Mouse (Mus musculus): Measurements from ENCODE around the gene Nme7. TPM values are rescaled to one million over a fixed set of nuclear protein-coding genes. Genes with fewer than 3 reads are reported as not detected.

The Nme7 gene
- polyA plus RNA-seq, 1 experiment from 2014 or later: 47.7 TPM

DNA sequence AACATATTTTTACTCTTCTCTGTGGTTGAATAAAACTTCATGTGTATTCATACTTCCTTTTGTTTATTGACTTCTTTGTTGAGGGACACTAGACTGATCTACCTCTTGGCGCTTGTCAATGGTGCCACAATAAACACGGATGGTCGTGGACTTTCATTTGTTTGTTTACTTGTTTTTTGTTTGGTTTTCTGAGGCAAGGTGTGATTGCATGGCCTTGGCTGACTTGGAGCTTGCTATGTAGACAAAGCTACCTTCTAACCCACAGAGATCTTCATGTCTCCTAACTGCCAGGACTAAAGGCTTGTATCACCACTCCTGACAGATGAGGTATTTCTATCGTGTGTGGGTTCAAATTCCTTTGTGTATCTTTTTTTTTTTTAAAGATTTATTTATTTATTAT lies 20.3 kb downstream of the Nme7 start:
- H3K27me3 ChIP-seq (ENCODE audit: low read depth, poor library complexity, severe bottlenecking): no peaks in the 10 kb centered on the region
- peaks cover 18% of the 10 kb centered on the region for H3K36me3 ChIP-seq
- WGBS: 90% methylated on average over 4 of the region's 4 CpGs
- DNase-seq (ENCODE audit: low spot score): no peak
- no peaks in the 10 kb centered on the region for H3K9me3 ChIP-seq (replicated peaks)
- no peak overlapping the region for H3K27ac ChIP-seq
- H3K4me1 ChIP-seq: no peaks in the 10 kb centered on the region
- no peak overlapping the region for H3K4me3 ChIP-seq

DNA sequence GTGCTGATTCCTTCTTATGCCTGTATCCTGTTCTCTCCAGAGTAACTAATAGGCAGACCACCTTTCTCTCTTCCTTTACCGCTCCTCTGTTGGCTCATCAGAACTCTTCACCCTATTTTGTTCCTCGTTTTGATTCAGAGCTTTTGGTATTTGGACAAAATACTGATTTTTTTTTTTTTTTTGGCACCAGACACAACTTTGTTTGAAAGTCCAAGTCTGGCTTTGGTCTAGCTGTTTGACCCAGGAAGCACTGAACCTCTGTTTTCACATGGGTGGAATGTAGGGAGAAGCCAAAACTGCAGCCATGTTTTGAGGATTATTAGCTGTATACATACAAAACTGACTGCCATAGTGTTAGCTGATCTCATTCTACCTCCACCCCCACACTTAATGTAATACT lies 21.0 kb downstream of the Nme7 start:
- DNase-seq (ENCODE audit: low spot score): no peak
- Histone ChIP-seq H3K4me1 (no peaks in the 10 kb centered on the region), H3K4me3 (no peak overlapping the region), H3K9me3 (replicated peaks) (no peaks in the 10 kb centered on the region), H3K27me3 (ENCODE audit: low read depth, poor library complexity, severe bottlenecking) (no peaks in the 10 kb centered on the region), H3K27ac (no peak overlapping the region), H3K36me3 (peaks cover 20% of the 10 kb centered on the region)
- 85% methylated on average over 2 of the region's 2 CpGs for WGBS

DNA sequence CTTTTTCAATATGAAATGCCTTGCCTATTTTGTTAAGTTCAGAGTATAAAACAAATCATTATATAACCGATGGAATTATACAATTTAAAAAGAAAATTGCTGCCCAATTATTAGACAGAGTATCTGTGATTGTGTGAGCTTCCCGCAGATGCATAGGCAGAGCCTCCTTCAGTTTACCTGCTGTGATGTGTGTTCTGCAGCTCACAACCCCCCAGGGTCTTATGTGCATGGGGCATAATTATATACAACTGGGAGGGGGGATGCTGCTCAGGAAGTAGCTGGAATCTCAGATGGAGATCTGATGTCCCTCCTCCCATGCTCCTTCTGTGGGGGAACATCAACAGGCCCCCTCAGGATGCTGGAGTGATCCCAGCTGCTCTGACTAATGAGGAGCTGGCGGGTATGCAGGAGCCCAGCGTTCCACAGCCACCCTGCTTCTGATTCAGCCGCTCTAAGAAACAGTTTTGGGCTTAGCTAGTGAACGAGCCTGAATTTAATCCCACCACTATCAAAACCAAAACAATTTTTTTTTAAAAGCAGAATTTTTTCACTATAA lies 22.8 kb downstream of the Nme7 start:
- Histone ChIP-seq H3K4me3 (no peak overlapping the region), H3K27me3 (ENCODE audit: low read depth, poor library complexity, severe bottlenecking) (no peaks in the 10 kb centered on the region), H3K27ac (no peak overlapping the region), H3K4me1 (no peaks in the 10 kb centered on the region), H3K9me3 (replicated peaks) (no peaks in the 10 kb centered on the region), H3K36me3 (peaks cover 34% of the 10 kb centered on the region)
- WGBS: 84% methylated on average over 6 of the region's 6 CpGs
- no peak for DNase-seq (ENCODE audit: low spot score)

DNA sequence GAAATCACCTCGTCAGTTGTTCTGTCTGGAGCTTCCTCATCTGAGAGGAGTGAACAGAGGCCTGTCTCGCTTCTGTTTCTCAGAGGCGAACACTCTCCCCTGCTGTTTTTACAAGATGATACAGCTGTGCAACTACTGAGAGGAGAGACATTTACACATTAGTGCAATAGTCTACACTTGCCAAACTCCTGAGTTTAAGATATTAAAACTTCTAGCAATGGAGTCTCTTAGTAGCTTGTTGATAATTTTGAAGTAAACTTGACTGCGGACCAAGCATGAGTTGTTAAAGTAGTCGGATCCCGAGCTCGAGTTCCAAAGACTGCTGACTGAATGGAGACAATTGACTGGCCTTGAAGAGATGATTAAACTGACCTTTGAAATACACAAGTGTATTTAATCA lies 23.8 kb downstream of the Nme7 start:
- WGBS: 90% methylated on average over 7 of the region's 7 CpGs
- H3K4me1 ChIP-seq: no peaks in the 10 kb centered on the region
- H3K9me3 ChIP-seq (replicated peaks): no peaks in the 10 kb centered on the region
- H3K36me3 ChIP-seq: peaks cover 37% of the 10 kb centered on the region
- DNase-seq (ENCODE audit: low spot score): no peak
- no peak overlapping the region for H3K27ac ChIP-seq
- H3K4me3 ChIP-seq: no peak overlapping the region
- no peaks in the 10 kb centered on the region for H3K27me3 ChIP-seq (ENCODE audit: low read depth, poor library complexity, severe bottlenecking)

DNA sequence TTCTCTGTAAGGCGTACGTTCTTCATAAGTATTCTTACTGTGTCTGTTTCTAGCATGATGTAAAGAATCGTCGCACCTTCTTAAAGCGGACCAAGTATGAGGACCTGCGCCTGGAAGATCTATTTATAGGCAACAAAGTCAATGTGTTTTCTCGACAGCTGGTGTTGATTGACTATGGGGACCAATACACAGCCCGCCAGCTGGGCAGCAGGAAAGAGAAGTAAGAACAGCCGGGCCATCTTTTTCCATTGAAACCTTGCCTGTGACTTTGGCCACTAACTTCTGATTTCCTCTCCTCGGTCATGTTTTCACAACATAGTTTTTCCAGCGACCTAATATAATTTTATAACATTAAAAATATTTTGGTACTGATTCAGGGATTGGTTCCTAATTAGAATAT lies 28.6 kb downstream of the Nme7 start:
- H3K36me3 ChIP-seq: peaks cover 60% of the 10 kb centered on the region
- DNase-seq (ENCODE audit: low spot score): no peak

DNA sequence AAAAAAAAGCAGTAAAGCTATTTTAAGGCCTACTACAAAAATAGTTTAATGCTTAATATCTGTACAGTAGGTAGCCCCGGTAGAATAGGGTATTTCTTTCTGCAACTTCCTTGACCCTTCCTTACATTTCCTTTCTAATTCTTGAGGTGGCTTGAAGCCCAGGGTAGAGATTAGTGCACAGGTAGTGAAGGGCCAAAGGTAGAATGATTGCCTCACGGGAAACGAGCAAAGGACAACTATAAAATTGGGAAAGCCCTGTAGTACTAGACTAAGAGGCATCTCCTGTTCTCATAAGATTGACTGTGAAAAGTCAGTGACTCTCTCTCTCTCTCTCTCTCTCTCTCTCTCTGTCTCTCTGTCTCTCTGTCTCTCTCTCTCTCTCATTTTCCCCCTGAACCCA lies 31.5 kb downstream of the Nme7 start:
- no peaks in the 10 kb centered on the region for H3K4me1 ChIP-seq
- WGBS: 97% methylated on average over 3 of the region's 3 CpGs
- no peaks in the 10 kb centered on the region for H3K9me3 ChIP-seq (replicated peaks)
- H3K4me3 ChIP-seq: no peak overlapping the region
- no peaks in the 10 kb centered on the region for H3K27me3 ChIP-seq (ENCODE audit: low read depth, poor library complexity, severe bottlenecking)
- H3K27ac ChIP-seq: no peak overlapping the region
- H3K36me3 ChIP-seq: peaks cover 44% of the 10 kb centered on the region
- no peak for DNase-seq (ENCODE audit: low spot score)

More for the DNA sequence above, 28.6 kb downstream of the Nme7 start:
- H3K4me1 ChIP-seq: no peaks in the 10 kb centered on the region
- 91% methylated on average over 11 of the region's 11 CpGs for WGBS
- no peak overlapping the region for H3K27ac ChIP-seq
- no peak overlapping the region for H3K4me3 ChIP-seq
- no peaks in the 10 kb centered on the region for H3K9me3 ChIP-seq (replicated peaks)
- H3K27me3 ChIP-seq (ENCODE audit: low read depth, poor library complexity, severe bottlenecking): no peaks in the 10 kb centered on the region

DNA sequence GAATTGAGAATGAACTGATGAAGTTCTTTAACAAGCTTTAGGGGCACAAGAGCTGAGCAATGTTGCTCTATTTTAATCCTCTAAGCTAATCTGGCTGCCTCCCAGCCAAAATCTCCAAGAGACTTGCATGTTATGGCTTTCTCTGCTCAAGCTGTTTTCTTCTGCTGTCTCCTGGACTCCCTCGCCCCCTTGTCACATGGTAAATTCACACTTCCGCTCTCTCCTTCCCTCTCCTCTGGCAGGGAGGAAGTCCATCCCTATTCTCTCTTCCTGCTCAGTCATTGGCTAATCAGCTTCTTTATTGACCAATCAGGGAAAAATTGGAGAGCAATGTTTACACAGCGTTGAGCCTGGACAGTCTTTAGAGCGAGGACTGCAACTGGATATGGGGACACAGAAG lies 31.9 kb downstream of the Nme7 start:
- Histone ChIP-seq H3K9me3 (replicated peaks) (no peaks in the 10 kb centered on the region), H3K36me3 (peaks cover 41% of the 10 kb centered on the region), H3K4me1 (no peaks in the 10 kb centered on the region), H3K27ac (no peak overlapping the region), H3K4me3 (no peak overlapping the region), H3K27me3 (ENCODE audit: low read depth, poor library complexity, severe bottlenecking) (no peaks in the 10 kb centered on the region)
- 92% methylated on average over 4 of the region's 4 CpGs for WGBS
- DNase-seq (ENCODE audit: low spot score): no peak

DNA sequence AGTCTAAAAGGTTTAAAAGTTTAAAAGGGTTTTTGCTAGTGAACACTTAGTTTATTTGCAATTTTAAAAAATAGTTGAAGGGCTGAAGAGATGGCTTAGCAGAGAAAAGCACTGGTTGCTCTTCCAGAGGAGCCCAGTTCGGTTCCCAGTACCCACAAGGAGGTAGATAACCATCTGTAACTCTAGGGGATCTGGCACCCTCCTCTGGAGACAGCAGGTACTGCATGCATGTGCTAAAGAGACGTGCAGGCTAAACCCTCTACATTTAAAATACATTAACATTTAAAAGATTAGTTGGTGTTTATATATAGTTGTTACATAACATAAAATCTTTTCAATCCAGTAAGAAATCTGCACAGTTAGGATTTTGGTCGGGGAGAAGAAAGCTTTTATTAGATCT lies 38.2 kb downstream of the Nme7 start:
- H3K27ac ChIP-seq: no peak overlapping the region
- H3K4me3 ChIP-seq: no peak overlapping the region
- H3K9me3 ChIP-seq (replicated peaks): no peaks in the 10 kb centered on the region
- WGBS: 84% methylated on average over 3 of the region's 3 CpGs
- DNase-seq (ENCODE audit: low spot score): no peak
- H3K36me3 ChIP-seq: peaks cover 40% of the 10 kb centered on the region
- no peaks in the 10 kb centered on the region for H3K4me1 ChIP-seq
- H3K27me3 ChIP-seq (ENCODE audit: low read depth, poor library complexity, severe bottlenecking): no peaks in the 10 kb centered on the region

DNA sequence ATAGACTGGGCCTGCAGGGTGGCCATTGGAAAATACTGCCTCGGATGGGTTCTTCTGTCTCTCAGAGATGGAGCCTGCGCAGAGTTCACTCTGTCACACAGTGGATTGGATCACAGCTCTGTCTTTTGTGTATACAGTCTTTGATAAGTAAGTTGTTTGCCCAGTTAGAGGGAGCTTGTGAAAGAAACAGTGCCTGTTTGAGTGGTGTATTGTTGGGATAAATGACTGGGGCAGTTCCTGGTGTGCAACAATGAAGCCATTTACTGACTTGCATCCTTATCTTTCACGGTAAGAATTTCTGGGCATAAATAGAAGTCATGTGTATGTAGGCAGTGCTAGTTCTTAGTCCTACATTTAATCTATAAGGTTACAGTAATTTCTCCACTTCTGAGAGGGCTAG lies 49.5 kb downstream of the Nme7 start:
- Histone ChIP-seq H3K36me3 (peaks cover 10% of the 10 kb centered on the region), H3K4me1 (no peaks in the 10 kb centered on the region), H3K27me3 (ENCODE audit: low read depth, poor library complexity, severe bottlenecking) (no peaks in the 10 kb centered on the region), H3K4me3 (no peak overlapping the region), H3K9me3 (replicated peaks) (no peaks in the 10 kb centered on the region), H3K27ac (no peak overlapping the region)
- no peak for DNase-seq (ENCODE audit: low spot score)
- WGBS: 86% methylated on average over 3 of the region's 3 CpGs

DNA sequence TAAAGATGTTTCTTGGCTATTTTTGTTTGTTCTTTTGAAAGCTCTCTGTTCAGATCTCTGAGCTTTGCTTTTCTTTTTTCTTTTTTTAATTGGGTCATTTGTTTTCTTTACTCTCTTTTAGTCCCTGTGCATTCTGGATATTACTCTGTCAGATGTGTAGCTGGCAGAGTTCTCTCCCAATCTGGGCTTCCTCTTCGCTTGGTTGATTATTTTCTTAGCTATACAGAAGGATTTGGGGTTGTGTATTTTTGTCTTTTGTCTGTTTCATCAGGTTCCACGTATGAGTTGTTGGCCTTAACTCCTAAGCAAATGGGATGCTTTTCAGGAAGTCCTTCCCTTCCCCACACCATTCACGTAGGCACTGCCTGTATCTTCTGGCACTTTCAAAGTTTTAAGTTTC lies 54.1 kb downstream of the Nme7 start:
- H3K27ac ChIP-seq: no peak overlapping the region
- no peak overlapping the region for H3K4me3 ChIP-seq
- H3K4me1 ChIP-seq: no peaks in the 10 kb centered on the region
- H3K36me3 ChIP-seq: peaks cover 2% of the 10 kb centered on the region; the same call in 1 of the 2 replicates
- WGBS: 71% methylated on average over 3 of the region's 3 CpGs
- no peak for DNase-seq (ENCODE audit: low spot score)
- no peaks in the 10 kb centered on the region for H3K9me3 ChIP-seq (replicated peaks)
- no peaks in the 10 kb centered on the region for H3K27me3 ChIP-seq (ENCODE audit: low read depth, poor library complexity, severe bottlenecking)

DNA sequence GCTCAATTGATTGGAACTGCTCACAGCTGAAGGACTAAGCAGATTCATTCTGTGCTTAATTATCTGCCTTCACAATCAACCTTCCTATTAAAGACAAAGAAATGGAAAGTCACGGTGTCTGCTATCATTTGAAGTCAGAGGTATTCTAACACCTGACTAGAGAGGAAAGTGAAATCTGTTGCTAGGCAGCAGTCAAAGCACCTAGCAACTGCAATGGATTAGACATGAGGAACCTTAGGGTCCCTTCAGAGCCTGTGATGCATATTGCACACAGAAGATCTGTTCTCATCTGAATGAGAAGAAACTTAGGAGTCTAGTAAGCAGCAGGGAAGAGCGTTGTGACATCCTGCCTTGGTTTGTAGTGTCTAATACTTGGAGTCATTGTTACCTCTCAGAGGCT lies 58.1 kb downstream of the Nme7 start:
- no peak for DNase-seq (ENCODE audit: low spot score)
- H3K9me3 ChIP-seq (replicated peaks): no peaks in the 10 kb centered on the region
- H3K27ac ChIP-seq: no peak overlapping the region
- WGBS: 93% methylated on average over 2 of the region's 2 CpGs
- no peak overlapping the region for H3K4me3 ChIP-seq
- H3K36me3 ChIP-seq: no peaks in the 10 kb centered on the region
- H3K4me1 ChIP-seq: no peaks in the 10 kb centered on the region
- H3K27me3 ChIP-seq (ENCODE audit: low read depth, poor library complexity, severe bottlenecking): no peaks in the 10 kb centered on the region

DNA sequence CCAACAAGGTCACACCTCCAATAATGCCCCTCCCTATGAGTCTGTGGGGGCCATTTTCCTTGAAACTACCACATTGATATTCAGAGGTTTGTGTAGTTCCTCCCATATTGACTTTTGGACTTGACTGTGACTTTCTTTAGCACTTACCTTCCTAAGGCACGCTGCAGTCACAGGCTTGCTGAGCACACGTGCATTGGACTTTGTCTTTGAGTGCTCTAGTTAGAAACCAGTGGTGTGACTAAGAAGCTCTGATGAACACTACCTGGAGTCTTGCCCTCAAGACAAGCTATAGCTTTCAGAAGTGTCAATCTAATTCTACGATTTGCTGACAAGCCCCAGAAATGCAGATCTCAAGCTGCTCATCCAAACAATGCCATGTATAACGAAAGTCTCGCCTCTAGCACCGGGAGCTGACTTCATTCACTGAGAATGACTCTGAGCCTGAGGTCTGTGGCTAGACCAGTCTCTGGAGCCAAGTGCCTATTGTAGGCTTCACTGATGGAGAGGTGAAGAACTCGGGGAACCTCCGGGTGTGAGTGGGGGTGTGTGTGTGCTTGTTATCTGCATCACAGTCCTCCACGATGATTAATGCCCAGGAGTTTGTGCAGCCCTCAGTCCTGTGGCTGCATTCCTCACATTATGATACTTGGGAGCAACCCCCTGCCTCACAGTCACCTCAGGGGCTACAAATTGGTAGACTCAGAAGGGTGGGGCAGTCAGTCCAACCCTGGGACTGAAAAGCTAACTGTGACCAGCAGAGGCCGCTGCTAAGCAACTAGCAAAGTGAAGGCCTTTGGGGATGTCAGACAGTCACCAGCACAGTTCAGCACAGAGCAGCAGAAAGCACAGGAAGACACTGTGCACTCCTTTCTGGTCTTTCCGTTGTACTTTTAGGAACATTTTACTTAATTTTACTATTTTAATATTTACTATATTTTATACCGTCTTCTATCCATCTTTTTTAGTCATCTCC lies 62.5 kb downstream of the Nme7 start:
- H3K36me3 ChIP-seq: peaks cover under 1% of the 10 kb centered on the region; the same call in 1 of the 2 replicates
- H3K4me3 ChIP-seq: no peak overlapping the region
- no peaks in the 10 kb centered on the region for H3K27me3 ChIP-seq (ENCODE audit: low read depth, poor library complexity, severe bottlenecking)
- DNase-seq (ENCODE audit: low spot score): peak; percentile 62
- WGBS: 75% methylated on average over 12 of the region's 12 CpGs
- H3K27ac ChIP-seq: no peak overlapping the region
- no peaks in the 10 kb centered on the region for H3K9me3 ChIP-seq (replicated peaks)
- no peaks in the 10 kb centered on the region for H3K4me1 ChIP-seq

DNA sequence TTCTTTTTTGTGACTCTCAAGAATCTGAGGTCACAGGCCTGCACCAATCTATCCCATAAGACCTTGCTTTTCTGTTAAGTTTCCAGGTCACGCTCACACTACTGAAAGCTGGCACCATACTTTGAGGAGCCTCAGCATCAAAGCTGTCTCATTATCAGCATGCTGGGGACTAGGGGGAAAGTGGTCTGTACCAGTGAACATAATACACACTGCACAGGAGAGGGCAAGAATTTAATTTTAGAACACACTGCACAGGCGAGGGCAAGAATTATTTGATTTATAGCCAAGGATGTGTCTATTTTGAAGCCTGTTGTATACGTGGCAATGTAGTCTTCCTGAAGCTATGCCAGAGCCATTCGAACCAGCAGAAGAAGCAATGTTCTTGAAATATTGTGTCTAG lies 64.2 kb downstream of the Nme7 start:
- Histone ChIP-seq H3K9me3 (replicated peaks) (no peaks in the 10 kb centered on the region), H3K27ac (no peak overlapping the region), H3K4me3 (no peak overlapping the region), H3K36me3 (peaks cover 5% of the 10 kb centered on the region), H3K4me1 (no peaks in the 10 kb centered on the region), H3K27me3 (ENCODE audit: low read depth, poor library complexity, severe bottlenecking) (no peaks in the 10 kb centered on the region)
- DNase-seq (ENCODE audit: low spot score): no peak
- WGBS: 91% methylated on average over 4 of the region's 4 CpGs
